Mouse (Mus musculus) retina, adult 2 months (tissue): ENCODE measurements at regions not wholly inside any gene's neighbourhood (a gene's known extent, or its start where the extent isn't known, plus 50 kb on each side); places are given as distances from the start of the nearest gene placed in this dataset.

Source experiments
- DNase-seq: peaks from one replicate; pipeline ENCODE4 v3.0.0-alpha.2; 2012; ENCODE audit warnings: low read depth, low spot score

- DNase-seq = no peak
Observed at GRCm38 (mm10) chr4:105327711-105328471, 170.7 kb downstream of the Plpp3 start.

- DNase-seq = no peak
Observed at GRCm38 (mm10) chr4:105328776-105329175, 171.6 kb downstream of the Plpp3 start.

GRCm38 (mm10) chr4:105332081-105332480 is 174.9 kb downstream of the Plpp3 start:
- DNase-seq = no peak

GRCm38 (mm10) chr4:105335872-105336271 is 178.7 kb downstream of the Plpp3 start:
- DNase-seq = no peak

- DNase-seq = no peak
Observed at GRCm38 (mm10) chr4:105336557-105336956, 179.4 kb downstream of the Plpp3 start.

GRCm38 (mm10) chr4:105338131-105338530 is 181.0 kb downstream of the Plpp3 start:
- DNase-seq = no peak

- DNase-seq = no peak
Observed at GRCm38 (mm10) chr4:105338861-105339260, 181.7 kb downstream of the Plpp3 start.

GRCm38 (mm10) chr4:105341274-105341673 is 184.1 kb downstream of the Plpp3 start:
- no peak for DNase-seq

- no peak for DNase-seq
Observed at GRCm38 (mm10) chr4:105346846-105347245, 189.7 kb downstream of the Plpp3 start.

GRCm38 (mm10) chr4:105347911-105348310 is 190.8 kb downstream of the Plpp3 start:
- DNase-seq = no peak

- DNase-seq = no peak
Observed at GRCm38 (mm10) chr4:105349316-105350207, 192.4 kb downstream of the Plpp3 start.

- peak; percentile 33 for DNase-seq
Observed at GRCm38 (mm10) chr4:105352342-105352741, 195.2 kb downstream of the Plpp3 start.

- no peak for DNase-seq
Observed at GRCm38 (mm10) chr4:105352953-105353352, 195.8 kb downstream of the Plpp3 start.

- no peak for DNase-seq
Observed at GRCm38 (mm10) chr4:105354097-105354496, 196.9 kb downstream of the Plpp3 start.

GRCm38 (mm10) chr4:105356616-105357015 is 199.5 kb downstream of the Plpp3 start:
- no peak for DNase-seq

- no peak for DNase-seq
Observed at GRCm38 (mm10) chr4:105358725-105359124, 201.6 kb downstream of the Plpp3 start.

GRCm38 (mm10) chr4:105364496-105364895 is 207.3 kb downstream of the Plpp3 start:
- no peak for DNase-seq

GRCm38 (mm10) chr4:105365076-105365475 is 207.9 kb downstream of the Plpp3 start:
- no peak for DNase-seq

GRCm38 (mm10) chr4:105376591-105376990 is 219.4 kb downstream of the Plpp3 start:
- DNase-seq = no peak

GRCm38 (mm10) chr4:105377469-105378187 is 220.5 kb downstream of the Plpp3 start:
- no peak for DNase-seq

GRCm38 (mm10) chr4:105384826-105385225 is 227.7 kb downstream of the Plpp3 start:
- DNase-seq = no peak

- DNase-seq = no peak
Observed at GRCm38 (mm10) chr4:105385481-105385880, 228.3 kb downstream of the Plpp3 start.
